Mouse (Mus musculus): ENCODE data around the gene Camkmt. TPM values are rescaled to one million over a fixed set of nuclear protein-coding genes. Genes with fewer than 3 reads are reported as not detected.

Gene Camkmt
- polyA plus RNA-seq, 1 experiment from 2014 or later: 12.1 TPM

GRCm38 (mm10) chr17:85463497-85464392 is 373.4 kb downstream of the Camkmt start:
- whole genome bisulfite sequencing: 8% methylated on average over 22 of the region's 22 CpGs
- no peak for ATAC-seq (ENCODE audit: insufficient read depth, low FRiP score, low TSS enrichment)
- peak; percentile 33 for DNase-seq (ENCODE audit: low spot score)
- Histone ChIP-seq H3K27me3 (ENCODE audit: control insufficient read depth, insufficient read depth, low read length) (peaks cover 98% of the 10 kb centered on the region), H3K9ac (ENCODE audit: low read length) (no peak overlapping the region), H3K4me3 (ENCODE audit: low read depth, low read length) (no peak overlapping the region), H3K4me1 (ENCODE audit: control insufficient read depth, insufficient read depth, low read length) (0 out of 2 replicates have a peak, but pooled peaks cover 3% of the 10 kb centered on the region), H3K27ac (ENCODE audit: low read depth, low read length) (no peak overlapping the region), H3K36me3 (ENCODE audit: control insufficient read depth, insufficient read depth, low read length) (no peaks in the 10 kb centered on the region), H3K4me2 (ENCODE audit: low read depth) (no peak overlapping the region), H3K9me3 (ENCODE audit: control insufficient read depth, low read length) (no peaks in the 10 kb centered on the region)

DNA sequence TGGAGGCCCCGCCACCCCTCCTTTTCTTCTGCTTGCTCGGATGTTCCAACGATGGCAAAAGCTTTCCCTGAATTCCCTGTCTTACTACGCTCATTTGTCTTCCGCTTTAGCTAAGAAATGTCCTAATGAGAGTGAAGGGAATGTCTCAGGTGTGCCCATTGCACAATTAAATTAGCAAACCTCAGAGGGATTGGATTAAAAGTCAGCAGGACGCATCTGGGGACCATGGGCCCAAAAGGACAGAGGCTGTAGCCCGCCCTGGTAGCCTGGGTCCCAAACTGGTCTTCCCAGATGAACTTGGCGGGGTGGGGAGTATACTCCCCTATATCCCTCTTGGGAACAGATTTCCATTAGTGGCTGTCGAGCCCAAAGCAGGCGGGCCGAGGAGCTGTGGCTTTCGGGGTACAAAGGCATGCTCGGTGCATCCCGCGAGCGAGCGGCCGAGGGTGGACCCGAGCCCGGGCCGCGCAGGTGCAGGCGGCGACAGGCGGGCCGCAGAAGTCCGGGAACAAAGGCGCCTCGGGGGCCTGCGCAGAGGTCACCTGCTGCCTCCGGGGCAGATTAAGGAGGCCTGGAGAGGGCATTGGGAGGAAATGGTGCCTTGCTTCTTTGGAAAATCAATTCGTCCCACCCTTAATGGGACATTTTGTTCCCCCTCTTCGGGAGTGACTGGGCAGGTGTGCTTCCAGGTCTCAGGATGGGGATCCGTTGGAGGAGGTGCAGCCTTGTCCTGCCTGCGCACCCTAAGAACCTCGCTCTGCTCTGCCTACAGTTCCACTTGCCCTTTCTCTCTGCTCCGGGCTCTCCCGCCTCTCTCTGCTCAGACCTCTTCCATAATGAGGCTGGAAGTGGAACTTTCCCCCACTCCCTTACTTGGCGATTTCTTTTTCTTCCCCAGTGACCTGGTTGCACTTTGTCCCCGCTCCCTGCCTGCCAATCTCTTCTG is 374.4 kb downstream of the Camkmt start:
- Histone ChIP-seq H3K9ac (ENCODE audit: low read length) (no peak overlapping the region), H3K4me3 (ENCODE audit: low read depth, low read length) (no peak overlapping the region), H3K27me3 (ENCODE audit: control insufficient read depth, insufficient read depth, low read length) (peaks cover 95% of the 10 kb centered on the region), H3K9me3 (ENCODE audit: control insufficient read depth, low read length) (no peaks in the 10 kb centered on the region), H3K4me2 (ENCODE audit: low read depth) (no peak overlapping the region), H3K27ac (ENCODE audit: low read depth, low read length) (no peak overlapping the region), H3K36me3 (ENCODE audit: control insufficient read depth, insufficient read depth, low read length) (no peaks in the 10 kb centered on the region), H3K4me1 (ENCODE audit: control insufficient read depth, insufficient read depth, low read length) (0 out of 2 replicates have a peak, but pooled peaks cover 3% of the 10 kb centered on the region)
- ATAC-seq (ENCODE audit: insufficient read depth, low FRiP score, low TSS enrichment) (no peak; the same call in 1 of the 2 replicates), DNase-seq (ENCODE audit: low spot score) (peak; percentile 33)
- 2% methylated on average over 40 of the region's 40 CpGs for WGBS

GRCm38 (mm10) chr17:85469776-85470175 is 379.4 kb downstream of the Camkmt start:
- no peak overlapping the region for H3K9ac ChIP-seq (ENCODE audit: low read length)
- H3K9me3 ChIP-seq (ENCODE audit: control insufficient read depth, low read length): no peaks in the 10 kb centered on the region
- H3K4me3 ChIP-seq (ENCODE audit: low read depth, low read length): no peak overlapping the region
- 67% methylated on average over 4 of the region's 4 CpGs for WGBS
- no peaks in the 10 kb centered on the region for H3K36me3 ChIP-seq (ENCODE audit: control insufficient read depth, insufficient read depth, low read length)
- ATAC-seq (ENCODE audit: insufficient read depth, low FRiP score, low TSS enrichment): no peak
- no peak for DNase-seq (ENCODE audit: low spot score)
- no peak overlapping the region for H3K4me2 ChIP-seq (ENCODE audit: low read depth)
- H3K4me1 ChIP-seq (ENCODE audit: control insufficient read depth, insufficient read depth, low read length): 0 out of 2 replicates have a peak, but pooled peaks cover 2% of the 10 kb centered on the region
- H3K27ac ChIP-seq (ENCODE audit: low read depth, low read length): no peak overlapping the region
- peaks cover 90% of the 10 kb centered on the region for H3K27me3 ChIP-seq (ENCODE audit: control insufficient read depth, insufficient read depth, low read length)

DNA sequence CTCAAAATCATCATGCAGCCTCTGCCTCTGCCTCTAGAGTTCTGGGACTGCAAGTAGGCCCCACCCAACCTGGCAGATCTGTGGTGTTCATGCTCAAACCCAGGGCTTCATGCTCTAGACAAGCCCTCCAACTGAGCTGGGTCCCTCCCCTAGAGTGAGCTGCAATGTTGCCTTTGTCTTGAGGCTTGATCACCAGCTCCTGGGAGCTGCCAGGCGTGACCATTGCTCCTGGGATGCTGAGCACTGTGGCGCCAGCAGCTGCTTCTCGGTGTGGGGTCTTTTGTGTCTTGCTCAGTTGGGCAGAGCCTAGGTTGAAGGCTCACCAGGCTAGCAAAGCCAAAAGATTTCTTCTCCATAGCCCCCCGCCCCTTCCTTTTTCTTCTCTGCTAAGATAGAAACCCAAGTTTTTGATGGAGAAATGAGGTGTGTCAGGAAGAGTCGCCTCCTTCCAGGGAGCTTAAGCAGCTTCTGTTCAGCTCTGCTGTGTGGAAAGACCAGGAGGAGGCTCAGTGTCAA is 382.4 kb downstream of the Camkmt start:
- Histone ChIP-seq H3K9me3 (ENCODE audit: control insufficient read depth, low read length) (no peaks in the 10 kb centered on the region), H3K36me3 (ENCODE audit: control insufficient read depth, insufficient read depth, low read length) (no peaks in the 10 kb centered on the region), H3K27me3 (ENCODE audit: control insufficient read depth, insufficient read depth, low read length) (peaks cover 82% of the 10 kb centered on the region), H3K4me3 (ENCODE audit: low read depth, low read length) (no peak overlapping the region), H3K4me1 (ENCODE audit: control insufficient read depth, insufficient read depth, low read length) (no peaks in the 10 kb centered on the region), H3K9ac (ENCODE audit: low read length) (no peak overlapping the region), H3K27ac (ENCODE audit: low read depth, low read length) (no peak overlapping the region), H3K4me2 (ENCODE audit: low read depth) (no peak overlapping the region)
- ATAC-seq (ENCODE audit: insufficient read depth, low FRiP score, low TSS enrichment) (no peak), DNase-seq (ENCODE audit: low spot score) (no peak)
- 2% methylated on average over 5 of the region's 5 CpGs for WGBS

DNA sequence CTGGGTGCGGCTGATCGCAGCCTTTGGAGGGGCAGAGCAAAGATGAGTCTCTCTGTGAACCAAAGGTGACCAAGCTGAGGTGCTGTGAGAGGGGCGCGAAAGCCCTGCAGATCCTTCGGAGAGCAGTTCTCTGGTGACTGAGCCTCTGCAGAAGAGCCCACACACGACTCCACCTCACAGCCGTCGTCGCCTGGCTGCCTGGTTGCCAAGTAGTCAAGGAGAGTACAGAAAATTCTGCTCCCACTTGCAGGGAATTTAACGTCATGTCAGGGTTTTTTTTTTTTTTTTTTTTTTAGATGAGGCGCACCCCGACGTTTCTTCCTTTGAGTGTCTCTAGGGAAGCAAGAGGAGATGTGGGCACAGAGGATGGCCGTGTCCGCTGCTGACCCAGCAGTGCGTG is 382.9 kb downstream of the Camkmt start:
- Histone ChIP-seq H3K27ac (ENCODE audit: low read depth, low read length) (no peak overlapping the region), H3K4me2 (ENCODE audit: low read depth) (no peak overlapping the region), H3K36me3 (ENCODE audit: control insufficient read depth, insufficient read depth, low read length) (no peaks in the 10 kb centered on the region), H3K27me3 (ENCODE audit: control insufficient read depth, insufficient read depth, low read length) (peaks cover 81% of the 10 kb centered on the region), H3K4me3 (ENCODE audit: low read depth, low read length) (no peak overlapping the region), H3K9ac (ENCODE audit: low read length) (no peak overlapping the region), H3K9me3 (ENCODE audit: control insufficient read depth, low read length) (no peaks in the 10 kb centered on the region), H3K4me1 (ENCODE audit: control insufficient read depth, insufficient read depth, low read length) (no peaks in the 10 kb centered on the region)
- peak; percentile 28 for DNase-seq (ENCODE audit: low spot score)
- ATAC-seq (ENCODE audit: insufficient read depth, low FRiP score, low TSS enrichment): no peak
- WGBS: 4% methylated on average over 16 of the region's 16 CpGs

DNA sequence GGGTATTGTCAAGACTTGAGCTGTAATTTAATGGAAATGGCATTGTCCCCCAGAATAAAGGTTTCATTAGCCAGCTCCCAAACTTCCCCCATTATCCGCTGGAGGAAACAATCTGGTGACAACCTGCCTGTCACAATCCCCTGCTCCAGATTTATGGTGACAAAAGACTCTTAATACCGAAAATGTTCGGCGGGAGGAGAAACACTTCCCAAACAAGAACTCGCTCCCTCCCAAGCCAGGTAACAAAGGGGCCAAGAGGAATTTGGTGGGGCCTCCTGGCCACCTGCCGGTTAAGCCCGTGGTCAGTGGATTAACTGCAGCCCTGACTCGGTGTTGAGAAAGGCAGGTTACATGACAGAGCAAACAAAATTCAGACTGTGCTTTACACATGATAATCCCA is 383.5 kb downstream of the Camkmt start:
- no peak overlapping the region for H3K9ac ChIP-seq (ENCODE audit: low read length)
- H3K4me2 ChIP-seq (ENCODE audit: low read depth): no peak overlapping the region
- H3K36me3 ChIP-seq (ENCODE audit: control insufficient read depth, insufficient read depth, low read length): no peaks in the 10 kb centered on the region
- H3K27me3 ChIP-seq (ENCODE audit: control insufficient read depth, insufficient read depth, low read length): peaks cover 79% of the 10 kb centered on the region
- H3K4me3 ChIP-seq (ENCODE audit: low read depth, low read length): no peak overlapping the region
- ATAC-seq (ENCODE audit: insufficient read depth, low FRiP score, low TSS enrichment): no peak
- WGBS: 2% methylated on average over 8 of the region's 8 CpGs
- DNase-seq (ENCODE audit: low spot score): no peak
- H3K27ac ChIP-seq (ENCODE audit: low read depth, low read length): no peak overlapping the region
- H3K4me1 ChIP-seq (ENCODE audit: control insufficient read depth, insufficient read depth, low read length): no peaks in the 10 kb centered on the region
- H3K9me3 ChIP-seq (ENCODE audit: control insufficient read depth, low read length): no peaks in the 10 kb centered on the region

DNA sequence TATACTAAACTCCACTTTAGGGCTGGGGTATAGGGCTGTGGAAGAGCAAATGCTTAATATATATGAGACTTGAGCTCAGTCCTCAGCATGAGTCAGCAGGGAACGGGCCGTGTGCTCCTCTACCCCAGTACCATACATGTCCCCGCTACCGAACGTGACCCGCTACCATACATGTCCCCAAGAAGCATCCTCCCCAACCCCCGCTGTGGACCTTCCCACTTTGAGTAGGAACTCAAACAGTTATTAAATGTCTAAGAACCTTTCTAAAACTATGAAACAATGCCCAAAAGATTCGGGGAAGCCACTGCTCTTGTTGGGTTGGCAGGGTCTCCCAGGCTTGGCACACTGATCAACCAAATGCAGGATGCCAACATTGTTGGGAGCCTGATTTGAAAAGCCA is 390.9 kb downstream of the Camkmt start:
- Histone ChIP-seq H3K27ac (ENCODE audit: low read depth, low read length) (no peak overlapping the region), H3K4me2 (ENCODE audit: low read depth) (no peak overlapping the region), H3K4me3 (ENCODE audit: low read depth, low read length) (no peak overlapping the region), H3K36me3 (ENCODE audit: control insufficient read depth, insufficient read depth, low read length) (no peaks in the 10 kb centered on the region), H3K4me1 (ENCODE audit: control insufficient read depth, insufficient read depth, low read length) (no peaks in the 10 kb centered on the region), H3K9me3 (ENCODE audit: control insufficient read depth, low read length) (no peaks in the 10 kb centered on the region), H3K27me3 (ENCODE audit: control insufficient read depth, insufficient read depth, low read length) (peaks cover 80% of the 10 kb centered on the region), H3K9ac (ENCODE audit: low read length) (no peak overlapping the region)
- ATAC-seq (ENCODE audit: insufficient read depth, low FRiP score, low TSS enrichment) (no peak), DNase-seq (ENCODE audit: low spot score) (no peak)
- WGBS: 89% methylated on average over 8 of the region's 8 CpGs

GRCm38 (mm10) chr17:85483086-85483485 is 392.7 kb downstream of the Camkmt start:
- H3K27ac ChIP-seq (ENCODE audit: low read depth, low read length): no peak overlapping the region
- WGBS: 82% methylated on average over 5 of the region's 5 CpGs
- peaks cover 6% of the 10 kb centered on the region for H3K4me1 ChIP-seq (ENCODE audit: control insufficient read depth, insufficient read depth, low read length)
- no peak overlapping the region for H3K4me3 ChIP-seq (ENCODE audit: low read depth, low read length)
- DNase-seq (ENCODE audit: low spot score) (no peak), ATAC-seq (ENCODE audit: insufficient read depth, low FRiP score, low TSS enrichment) (no peak)
- no peak overlapping the region for H3K4me2 ChIP-seq (ENCODE audit: low read depth)
- H3K36me3 ChIP-seq (ENCODE audit: control insufficient read depth, insufficient read depth, low read length): no peaks in the 10 kb centered on the region
- peaks cover 88% of the 10 kb centered on the region for H3K27me3 ChIP-seq (ENCODE audit: control insufficient read depth, insufficient read depth, low read length)
- H3K9ac ChIP-seq (ENCODE audit: low read length): no peak overlapping the region
- no peaks in the 10 kb centered on the region for H3K9me3 ChIP-seq (ENCODE audit: control insufficient read depth, low read length)
